Mouse (Mus musculus): ENCODE measurements around the gene Fhit. TPM values are rescaled to one million over a fixed set of nuclear protein-coding genes. Genes with fewer than 3 reads are reported as not detected.
"Not testable (repeated sequence)": the region's sequence is repeated elsewhere in the genome, so short reads cannot be mapped to it uniquely, and the experiment has no call there.

Gene Fhit
- polyA plus RNA-seq, 1 experiment from 2014 or later: 7.1 TPM

DNA sequence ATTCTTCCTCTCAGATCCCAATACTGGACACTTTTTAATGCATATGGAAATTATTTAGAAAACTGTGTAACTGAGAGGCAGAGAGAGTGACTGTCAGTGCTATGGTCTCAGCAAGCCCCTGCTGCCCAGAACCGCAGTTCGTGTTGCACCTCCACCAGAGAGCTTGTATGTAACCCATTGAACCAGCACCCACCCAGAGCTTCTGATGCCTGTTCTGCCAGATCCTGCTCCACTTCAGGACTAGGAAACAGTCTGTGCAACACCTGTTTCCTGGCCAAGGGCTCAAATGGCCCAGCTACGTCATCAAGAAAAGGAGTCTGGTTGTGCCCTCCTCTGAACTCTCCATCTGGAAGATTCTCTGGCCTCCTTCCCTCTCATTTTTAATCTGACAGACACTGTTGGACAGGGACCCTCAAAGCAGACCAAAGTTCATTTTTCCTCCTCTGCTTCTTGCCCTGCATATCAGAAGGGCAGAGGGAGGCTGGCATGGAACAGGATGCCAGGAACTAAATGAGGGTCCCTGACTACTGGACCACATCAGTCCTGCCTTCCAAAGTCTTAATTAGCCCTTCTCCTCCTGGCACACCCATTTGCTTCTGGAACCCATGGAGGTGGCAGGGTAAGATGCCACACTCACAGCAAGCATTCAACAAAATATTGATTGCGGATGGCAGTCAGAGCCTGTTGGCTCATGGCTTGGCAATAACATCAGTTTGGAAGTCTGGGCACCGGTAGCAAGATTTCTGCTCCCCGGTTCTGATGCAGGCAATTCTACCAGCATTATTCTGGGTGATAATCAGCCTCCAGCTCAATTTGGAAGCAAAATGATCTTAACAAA is 29.0 kb downstream of the Fhit start:
- WGBS: 85% methylated on average over 6 of the region's 6 CpGs
- H3K4me3 ChIP-seq (replicated peaks; ENCODE audit: low read length): no peak overlapping the region
- H3K4me1 ChIP-seq (ENCODE audit: control insufficient read depth, insufficient read depth, low read length): no peaks in the 10 kb centered on the region
- no peak for ATAC-seq (ENCODE audit: insufficient read depth, low FRiP score)
- no peak overlapping the region for H3K27ac ChIP-seq (ENCODE audit: low read length)
- H3K4me2 ChIP-seq (ENCODE audit: low read depth, low read length): no peak overlapping the region
- H3K9me3 ChIP-seq (replicated peaks; ENCODE audit: control insufficient read depth, low read length): no peaks in the 10 kb centered on the region
- no peaks in the 10 kb centered on the region for H3K27me3 ChIP-seq (ENCODE audit: control insufficient read depth, insufficient read depth, low read length)
- no peak overlapping the region for H3K9ac ChIP-seq (ENCODE audit: low read length)
- H3K36me3 ChIP-seq (ENCODE audit: control insufficient read depth, insufficient read depth, low read length): no peaks in the 10 kb centered on the region

DNA sequence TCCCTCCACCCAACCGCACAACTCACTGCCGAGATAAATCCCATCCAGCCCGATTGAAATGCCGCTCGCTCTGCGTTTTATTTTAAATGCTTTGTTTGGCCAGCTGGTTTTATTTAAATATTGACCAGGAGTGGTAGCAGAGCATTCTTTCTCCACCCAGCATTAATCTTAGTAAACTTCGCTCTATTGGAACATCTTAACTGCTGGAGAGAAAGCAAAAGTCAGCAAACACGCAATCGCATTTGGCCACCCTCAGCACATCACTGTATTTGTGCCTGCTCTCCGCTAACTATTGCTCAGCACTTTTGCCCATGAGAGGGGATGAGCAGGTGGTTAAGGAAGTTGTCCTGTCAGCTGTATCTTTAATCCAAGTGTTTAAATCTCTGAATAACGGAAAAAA is 36.7 kb downstream of the Fhit start:
- Histone ChIP-seq H3K4me2 (ENCODE audit: low read depth, low read length) (peak overlapping the region; percentile 29; the same call in 1 of the 2 replicates), H3K9ac (ENCODE audit: low read length) (no peak overlapping the region), H3K4me1 (ENCODE audit: control insufficient read depth, insufficient read depth, low read length) (no peaks in the 10 kb centered on the region), H3K9me3 (replicated peaks; ENCODE audit: control insufficient read depth, low read length) (no peaks in the 10 kb centered on the region), H3K4me3 (replicated peaks; ENCODE audit: low read length) (no peak overlapping the region), H3K27ac (ENCODE audit: low read length) (no peak overlapping the region), H3K36me3 (ENCODE audit: control insufficient read depth, insufficient read depth, low read length) (no peaks in the 10 kb centered on the region), H3K27me3 (ENCODE audit: control insufficient read depth, insufficient read depth, low read length) (no peaks in the 10 kb centered on the region)
- no peak for ATAC-seq (ENCODE audit: insufficient read depth, low FRiP score)
- WGBS: 50% methylated on average over 11 of the region's 11 CpGs

DNA sequence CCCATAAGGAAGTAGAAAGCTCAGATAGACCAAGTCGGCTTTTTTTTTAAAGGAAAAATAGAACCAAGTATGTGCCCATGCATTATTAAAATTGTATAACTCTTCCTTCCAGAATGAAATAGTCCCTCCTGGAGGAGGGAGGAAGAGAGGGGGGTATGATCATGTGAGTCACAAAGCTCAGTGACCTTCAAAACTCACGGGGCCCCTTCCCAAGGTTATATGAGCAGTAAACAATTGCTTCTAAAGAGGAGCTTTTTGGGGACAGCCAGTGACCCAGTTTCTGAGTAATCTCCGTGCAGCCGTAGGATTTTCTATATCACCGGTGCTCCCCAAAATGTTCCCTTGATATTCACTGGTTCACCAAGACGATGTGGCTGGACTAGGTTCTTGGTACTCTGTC is 42.8 kb downstream of the Fhit start:
- no peak overlapping the region for H3K27ac ChIP-seq (ENCODE audit: low read length)
- H3K9ac ChIP-seq (ENCODE audit: low read length): no peak overlapping the region
- H3K27me3 ChIP-seq (ENCODE audit: control insufficient read depth, insufficient read depth, low read length): no peaks in the 10 kb centered on the region
- H3K4me2 ChIP-seq (ENCODE audit: low read depth, low read length): no peak overlapping the region
- WGBS: 89% methylated on average over 6 of the region's 6 CpGs
- no peak for ATAC-seq (ENCODE audit: insufficient read depth, low FRiP score)
- no peaks in the 10 kb centered on the region for H3K36me3 ChIP-seq (ENCODE audit: control insufficient read depth, insufficient read depth, low read length)
- H3K9me3 ChIP-seq (replicated peaks; ENCODE audit: control insufficient read depth, low read length): no peaks in the 10 kb centered on the region
- no peak overlapping the region for H3K4me3 ChIP-seq (replicated peaks; ENCODE audit: low read length)
- H3K4me1 ChIP-seq (ENCODE audit: control insufficient read depth, insufficient read depth, low read length): no peaks in the 10 kb centered on the region

- H3K9me3 ChIP-seq (replicated peaks; ENCODE audit: control insufficient read depth, low read length): no peaks in the 10 kb centered on the region
- no peak overlapping the region for H3K4me2 ChIP-seq (ENCODE audit: low read depth, low read length)
- H3K36me3 ChIP-seq (ENCODE audit: control insufficient read depth, insufficient read depth, low read length): no peaks in the 10 kb centered on the region
- no peaks in the 10 kb centered on the region for H3K4me1 ChIP-seq (ENCODE audit: control insufficient read depth, insufficient read depth, low read length)
- H3K4me3 ChIP-seq (replicated peaks; ENCODE audit: low read length): no peak overlapping the region
- no peak overlapping the region for H3K9ac ChIP-seq (ENCODE audit: low read length)
- no peak overlapping the region for H3K27ac ChIP-seq (ENCODE audit: low read length)
- WGBS: 45% methylated on average over 3 of the region's 3 CpGs
- no peaks in the 10 kb centered on the region for H3K27me3 ChIP-seq (ENCODE audit: control insufficient read depth, insufficient read depth, low read length)
- no peak for ATAC-seq (ENCODE audit: insufficient read depth, low FRiP score)
Measured at GRCm38 (mm10) chr14:11085596-11085995, 76.2 kb downstream of the Fhit start.

GRCm38 (mm10) chr14:11083946-11084345 is 77.9 kb downstream of the Fhit start:
- H3K27me3 ChIP-seq (ENCODE audit: control insufficient read depth, insufficient read depth, low read length): no peaks in the 10 kb centered on the region
- no peak for ATAC-seq (ENCODE audit: insufficient read depth, low FRiP score)
- WGBS: 56% methylated on average over 3 of the region's 3 CpGs

GRCm38 (mm10) chr14:11083462-11083861 is 78.4 kb downstream of the Fhit start:
- Histone ChIP-seq H3K27me3 (ENCODE audit: control insufficient read depth, insufficient read depth, low read length) (no peaks in the 10 kb centered on the region), H3K27ac (ENCODE audit: low read length) (no peak overlapping the region), H3K9me3 (replicated peaks; ENCODE audit: control insufficient read depth, low read length) (no peaks in the 10 kb centered on the region), H3K4me2 (ENCODE audit: low read depth, low read length) (no peak overlapping the region), H3K4me3 (replicated peaks; ENCODE audit: low read length) (no peak overlapping the region), H3K36me3 (ENCODE audit: control insufficient read depth, insufficient read depth, low read length) (no peaks in the 10 kb centered on the region), H3K4me1 (ENCODE audit: control insufficient read depth, insufficient read depth, low read length) (no peaks in the 10 kb centered on the region), H3K9ac (ENCODE audit: low read length) (no peak overlapping the region)
- ATAC-seq (ENCODE audit: insufficient read depth, low FRiP score): no peak
- WGBS: 64% methylated on average over 5 of the region's 5 CpGs

More at GRCm38 (mm10) chr14:11083946-11084345, 77.9 kb downstream of the Fhit start:
- H3K4me2 ChIP-seq (ENCODE audit: low read depth, low read length): no peak overlapping the region
- no peak overlapping the region for H3K9ac ChIP-seq (ENCODE audit: low read length)
- H3K9me3 ChIP-seq (replicated peaks; ENCODE audit: control insufficient read depth, low read length): no peaks in the 10 kb centered on the region
- H3K4me1 ChIP-seq (ENCODE audit: control insufficient read depth, insufficient read depth, low read length): no peaks in the 10 kb centered on the region
- H3K36me3 ChIP-seq (ENCODE audit: control insufficient read depth, insufficient read depth, low read length): no peaks in the 10 kb centered on the region
- H3K4me3 ChIP-seq (replicated peaks; ENCODE audit: low read length): no peak overlapping the region
- H3K27ac ChIP-seq (ENCODE audit: low read length): no peak overlapping the region

DNA sequence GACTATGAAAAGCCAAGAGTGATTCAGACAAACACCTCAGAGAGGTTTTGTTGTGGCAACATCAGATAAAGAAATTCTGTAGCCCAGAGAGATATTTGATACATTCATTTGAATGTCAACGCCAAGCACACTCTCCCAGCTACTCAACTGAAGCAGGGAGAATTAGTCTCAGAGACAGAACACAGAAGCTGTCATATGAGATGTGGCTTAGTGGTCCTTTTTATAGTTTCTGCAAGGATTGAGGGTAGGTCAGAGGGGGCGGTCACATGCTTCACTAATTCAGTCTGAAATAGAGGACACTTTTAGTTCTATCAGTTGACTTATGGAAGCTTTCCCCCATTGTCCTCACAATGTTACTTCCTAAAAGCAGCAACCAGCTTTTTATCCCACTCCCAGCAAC is 98.2 kb downstream of the Fhit start:
- no peaks in the 10 kb centered on the region for H3K36me3 ChIP-seq (ENCODE audit: control insufficient read depth, insufficient read depth, low read length)
- H3K27ac ChIP-seq (ENCODE audit: low read length): no peak overlapping the region
- no peak for ATAC-seq (ENCODE audit: insufficient read depth, low FRiP score)
- no peaks in the 10 kb centered on the region for H3K27me3 ChIP-seq (ENCODE audit: control insufficient read depth, insufficient read depth, low read length)
- no peak overlapping the region for H3K4me2 ChIP-seq (ENCODE audit: low read depth, low read length)
- H3K9me3 ChIP-seq (replicated peaks; ENCODE audit: control insufficient read depth, low read length): no peaks in the 10 kb centered on the region
- WGBS: 75% methylated on average over 2 of the region's 2 CpGs
- H3K4me3 ChIP-seq (replicated peaks; ENCODE audit: low read length): no peak overlapping the region
- H3K4me1 ChIP-seq (ENCODE audit: control insufficient read depth, insufficient read depth, low read length): no peaks in the 10 kb centered on the region
- no peak overlapping the region for H3K9ac ChIP-seq (ENCODE audit: low read length)

DNA sequence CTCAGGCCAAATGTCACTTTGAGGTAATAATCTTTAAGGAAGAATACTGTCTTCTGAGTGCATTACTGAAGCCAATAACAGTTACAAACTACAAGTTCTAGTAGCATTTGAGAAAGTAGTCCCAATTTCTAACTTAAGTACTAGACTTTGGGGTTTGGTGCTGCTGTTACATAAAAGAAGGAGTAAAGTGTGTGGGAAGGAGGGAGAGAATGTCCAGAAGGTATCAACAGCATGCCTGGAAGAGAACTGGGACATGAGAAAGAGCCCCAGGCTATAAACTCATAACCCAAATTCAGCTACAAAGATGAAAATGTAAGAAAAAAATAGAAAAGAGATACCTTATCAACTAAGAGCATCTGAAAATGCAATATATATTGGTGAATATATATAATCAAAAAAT is 101.6 kb downstream of the Fhit start:
- no peak for ATAC-seq (ENCODE audit: insufficient read depth, low FRiP score)
- H3K9me3 ChIP-seq (replicated peaks; ENCODE audit: control insufficient read depth, low read length): no peaks in the 10 kb centered on the region
- H3K9ac ChIP-seq (ENCODE audit: low read length): no peak overlapping the region
- H3K27ac ChIP-seq (ENCODE audit: low read length): no peak overlapping the region
- H3K4me1 ChIP-seq (ENCODE audit: control insufficient read depth, insufficient read depth, low read length): no peaks in the 10 kb centered on the region
- H3K36me3 ChIP-seq (ENCODE audit: control insufficient read depth, insufficient read depth, low read length): no peaks in the 10 kb centered on the region
- H3K27me3 ChIP-seq (ENCODE audit: control insufficient read depth, insufficient read depth, low read length): no peaks in the 10 kb centered on the region
- no peak overlapping the region for H3K4me2 ChIP-seq (ENCODE audit: low read depth, low read length)
- no peak overlapping the region for H3K4me3 ChIP-seq (replicated peaks; ENCODE audit: low read length)

DNA sequence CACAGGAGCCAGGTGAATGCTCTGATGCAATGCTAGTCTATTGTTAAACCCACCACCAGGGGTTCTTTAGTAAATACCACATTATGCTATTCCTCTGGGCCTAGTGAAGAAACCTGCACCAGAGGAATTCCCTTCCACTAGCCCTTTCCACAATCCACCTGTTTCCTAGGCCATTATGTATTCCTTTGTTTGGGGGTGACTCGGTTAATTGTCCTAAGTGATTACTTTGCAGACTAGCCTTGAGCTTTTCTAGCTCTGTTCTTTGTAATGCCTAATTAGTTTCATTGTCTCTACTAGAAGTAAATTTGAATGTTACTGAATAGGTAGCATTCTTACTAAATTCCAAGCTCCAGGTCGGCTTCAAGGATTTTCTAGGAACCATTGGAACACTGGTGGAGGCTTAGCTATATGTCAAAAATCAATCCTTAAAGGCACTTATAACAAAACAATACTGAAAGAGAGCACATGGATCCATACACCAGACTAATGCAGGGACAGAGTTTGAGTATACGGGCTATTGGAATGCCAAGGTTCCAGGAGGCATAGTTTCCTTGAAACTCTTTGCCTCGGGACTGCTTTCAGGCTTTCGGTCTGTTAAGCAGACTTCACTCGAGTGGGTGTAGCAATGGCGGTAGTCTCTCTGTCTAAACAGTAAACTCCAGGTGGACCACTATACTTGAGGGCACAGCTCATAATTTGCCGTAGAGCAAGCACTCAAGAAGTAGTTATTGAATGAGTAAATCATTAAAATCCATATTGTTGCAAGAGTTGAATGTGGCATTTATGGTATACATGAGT is 122.1 kb downstream of the Fhit start:
- H3K27ac ChIP-seq (ENCODE audit: low read length); H3K27me3 ChIP-seq (ENCODE audit: control insufficient read depth, insufficient read depth, low read length); ATAC-seq (ENCODE audit: insufficient read depth, low FRiP score); H3K9ac ChIP-seq (ENCODE audit: low read length); H3K9me3 ChIP-seq (replicated peaks; ENCODE audit: control insufficient read depth, low read length); H3K4me3 ChIP-seq (replicated peaks; ENCODE audit: low read length); H3K4me1 ChIP-seq (ENCODE audit: control insufficient read depth, insufficient read depth, low read length); H3K4me2 ChIP-seq (ENCODE audit: low read depth, low read length); H3K36me3 ChIP-seq (ENCODE audit: control insufficient read depth, insufficient read depth, low read length): not testable (repeated sequence)
- 72% methylated on average over 8 of the region's 8 CpGs for WGBS
